Mouse (Mus musculus) right cerebral cortex, adult 18-20 months (tissue): ENCODE results near the gene Klhl13.

ENCODE experiments used
- DNase-seq: peaks from one replicate; pipeline ENCODE4 v3.0.0; 2022; ENCODE audit warnings: mixed read lengths

Gene Klhl13

DNA sequence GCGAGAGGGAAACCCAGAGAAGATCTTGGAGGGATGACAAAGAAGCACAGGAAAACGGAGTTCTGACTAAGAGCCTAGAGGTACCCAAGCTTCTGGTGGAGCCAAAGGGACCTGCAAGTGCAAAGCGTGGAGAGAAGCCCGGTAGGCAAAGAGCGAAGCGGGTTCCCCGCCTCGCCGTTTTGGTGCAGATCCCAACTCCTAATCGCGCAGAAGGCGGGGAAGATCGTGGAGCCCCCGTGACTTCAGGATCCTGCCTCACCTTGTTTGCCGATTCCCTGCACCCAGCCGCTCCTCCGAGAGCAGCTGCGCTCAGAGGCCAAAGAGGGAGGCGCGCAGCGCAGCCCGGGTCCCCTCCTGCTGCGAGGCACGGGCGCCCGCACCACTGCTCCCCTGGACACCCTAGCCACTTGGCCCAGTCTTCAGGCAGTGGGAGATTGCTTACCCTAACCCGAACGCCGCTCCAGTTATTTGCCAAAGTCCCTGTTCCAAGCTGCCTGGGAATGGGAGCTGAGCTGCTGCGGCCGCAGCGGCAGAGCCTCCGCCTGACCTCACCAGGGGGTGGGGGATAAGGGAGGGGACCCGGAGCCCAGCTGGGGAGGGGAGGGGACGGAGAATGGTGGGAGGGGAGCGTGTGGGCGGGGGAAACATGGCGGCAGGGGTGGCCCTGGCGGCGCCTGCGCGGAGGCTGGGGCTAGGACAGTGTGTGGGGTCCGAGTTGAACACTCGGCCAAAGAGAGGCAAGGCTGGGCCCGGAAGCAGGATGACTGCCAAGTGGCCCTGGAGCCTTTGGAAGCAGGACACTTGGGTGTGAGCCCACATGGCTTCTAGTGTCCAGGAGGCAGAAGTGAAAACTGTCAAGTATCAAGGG is at the start of gene Klhl13:
TSS of gene Klhl13 (minus strand) at position 569 of the 868 bp plus-strand sequence.
- DNase-seq, result peak; percentile 15

DNA sequence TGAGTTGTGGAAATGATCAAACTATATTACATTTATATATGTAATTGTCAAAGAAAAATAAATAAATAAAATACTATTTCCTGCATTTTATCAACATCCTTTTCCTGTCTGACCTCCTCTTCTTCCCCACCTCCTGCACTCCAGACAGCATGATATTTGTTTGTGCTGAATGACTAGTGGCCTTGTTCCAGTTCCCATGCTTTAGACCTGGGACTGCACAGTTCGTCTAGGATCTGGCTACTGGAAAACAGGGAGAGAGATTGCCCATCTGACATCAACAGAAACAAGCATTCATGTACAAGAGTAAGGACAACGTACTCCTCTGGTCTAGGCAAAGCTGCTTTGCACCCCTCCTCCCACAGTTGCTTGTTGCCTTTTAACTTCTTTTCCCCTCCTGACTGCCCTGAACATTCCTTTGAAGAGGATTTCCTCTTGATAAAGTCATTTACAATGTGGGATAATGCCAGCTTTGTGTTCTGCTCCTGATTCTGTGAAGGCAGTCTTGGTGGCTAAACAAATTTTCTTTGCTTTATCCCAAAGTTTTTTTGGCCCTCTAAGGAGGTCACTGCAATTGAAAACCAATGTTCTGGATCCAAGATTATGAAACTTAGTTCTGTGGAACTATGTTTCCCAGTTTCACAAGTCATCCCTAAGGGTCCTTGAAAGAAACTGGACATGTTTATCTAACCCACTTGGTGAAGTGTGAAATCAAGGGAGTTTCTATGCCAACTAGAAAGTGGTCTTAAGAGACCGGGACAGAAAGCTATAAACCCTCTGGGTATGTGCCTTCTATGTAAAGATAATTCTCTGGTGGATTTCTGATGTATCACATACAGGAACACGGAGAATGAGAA is 44.6 kb upstream of the Klhl13 start:
- no peak for DNase-seq

DNA sequence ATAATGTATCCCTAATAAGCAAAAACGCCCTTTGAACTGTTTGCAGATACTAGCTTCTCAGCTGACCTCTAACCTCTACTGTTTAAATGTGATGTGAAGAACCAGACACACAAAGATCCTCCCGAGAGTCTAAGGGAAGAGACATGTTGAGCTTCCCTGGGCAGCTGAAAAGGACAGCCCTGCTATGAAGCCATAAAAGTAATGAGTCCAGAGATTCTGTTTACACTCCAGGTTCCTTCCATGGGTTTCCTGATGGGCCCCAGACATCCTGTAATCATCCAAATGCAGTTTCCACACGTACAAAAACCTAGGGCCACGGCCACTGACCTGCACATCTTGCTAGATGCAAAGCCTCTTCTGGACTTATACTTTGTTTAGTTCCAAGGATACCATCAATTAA is 23.8 kb upstream of the Klhl13 start:
- DNase-seq, result no peak

DNA sequence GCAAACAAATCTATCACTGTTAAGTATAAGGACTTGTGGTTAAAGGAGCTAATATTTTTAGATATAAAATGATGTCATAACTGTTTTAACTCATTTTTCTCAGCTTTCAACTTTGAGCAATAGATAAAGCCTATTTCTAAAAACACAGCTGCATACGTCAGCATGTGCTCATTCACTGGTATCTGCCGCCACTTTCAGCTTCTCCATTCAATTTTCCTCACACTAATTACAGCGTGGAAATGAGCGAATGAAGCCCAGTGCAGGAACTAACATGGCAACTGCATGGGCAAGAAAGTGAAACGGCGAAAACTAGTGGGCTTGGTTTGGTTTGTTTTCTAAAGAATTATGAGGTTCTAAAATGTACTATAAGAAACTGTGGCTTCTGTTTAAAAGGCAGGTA is 1.4 kb downstream of the Klhl13 start:
- DNase-seq, result no peak

DNA sequence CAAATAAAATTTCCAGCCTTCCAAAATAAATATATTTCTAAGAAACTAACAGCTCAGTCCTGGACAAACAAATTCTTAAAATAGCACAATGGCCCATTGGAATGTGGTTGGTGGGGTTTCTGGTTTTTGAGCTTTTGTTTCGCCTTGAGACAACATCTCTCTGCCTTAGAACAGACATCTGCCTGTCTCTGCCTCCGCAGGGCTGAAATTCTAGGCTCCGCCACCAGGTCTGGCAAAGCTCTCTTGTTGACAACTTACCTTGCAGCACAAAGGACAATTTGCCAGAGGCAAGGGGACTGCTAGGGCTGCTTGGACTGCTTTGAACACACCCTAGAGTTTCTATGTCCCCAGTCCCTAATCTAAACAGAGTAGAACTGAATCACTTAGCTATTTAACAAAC is 4.4 kb downstream of the Klhl13 start:
- no peak for DNase-seq

DNA sequence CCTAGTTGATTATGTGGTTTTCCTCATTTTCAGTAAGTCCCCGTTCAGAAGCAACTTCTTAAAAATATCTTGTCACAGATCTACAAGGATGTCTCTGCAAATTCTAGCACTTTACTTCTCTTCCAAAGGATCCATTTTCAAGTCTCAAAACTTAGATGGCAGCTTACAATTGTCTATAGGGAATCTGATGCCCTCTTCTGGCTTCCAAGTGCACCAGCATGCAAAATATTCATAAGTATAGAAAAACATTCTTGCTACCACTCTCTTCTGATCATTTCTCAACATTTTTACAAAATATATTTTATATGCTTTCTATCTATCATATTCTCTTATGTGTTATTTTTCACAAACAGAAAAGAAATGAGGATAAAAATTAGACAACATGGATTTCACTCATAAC is 14.8 kb downstream of the Klhl13 start:
- DNase-seq, result no peak

DNA sequence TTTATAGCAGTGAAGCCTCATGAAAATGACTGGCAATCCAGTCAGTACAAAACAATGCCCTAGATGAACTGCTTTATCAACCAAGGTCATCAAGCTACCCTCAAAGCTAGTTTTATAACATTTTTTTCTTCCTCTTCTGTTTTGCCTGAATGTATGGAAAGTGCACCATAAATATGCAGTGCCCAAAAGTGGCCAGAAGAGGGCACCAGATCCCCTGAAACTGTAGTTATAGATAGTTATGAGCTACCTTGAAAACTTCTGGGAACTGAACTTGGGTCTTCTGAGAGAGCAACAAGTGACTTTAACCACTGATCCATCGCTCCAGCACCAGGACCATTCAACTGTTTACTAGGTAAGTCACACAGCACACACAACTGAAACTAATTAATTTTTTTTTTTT is 36.8 kb downstream of the Klhl13 start:
- no peak for DNase-seq

DNA sequence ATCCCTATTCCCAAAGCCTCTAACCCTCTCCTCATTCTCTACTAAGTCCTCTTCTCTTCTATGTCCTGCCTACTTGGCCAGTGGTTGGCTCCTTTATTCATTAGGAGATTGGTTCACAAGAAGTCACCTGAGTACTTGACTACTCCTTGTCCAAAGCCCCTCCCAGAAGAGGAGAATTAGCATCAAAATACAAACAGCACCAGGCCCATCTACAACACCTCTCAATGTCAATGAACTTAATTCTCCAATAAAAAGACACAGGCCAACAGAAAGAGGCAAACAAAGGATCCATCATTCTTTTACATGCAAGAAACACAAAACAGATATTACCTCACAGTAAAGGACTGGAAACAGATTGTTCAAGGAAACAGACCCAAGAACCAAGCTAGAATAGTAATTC is 46.0 kb downstream of the Klhl13 start:
- DNase-seq, result no peak

DNA sequence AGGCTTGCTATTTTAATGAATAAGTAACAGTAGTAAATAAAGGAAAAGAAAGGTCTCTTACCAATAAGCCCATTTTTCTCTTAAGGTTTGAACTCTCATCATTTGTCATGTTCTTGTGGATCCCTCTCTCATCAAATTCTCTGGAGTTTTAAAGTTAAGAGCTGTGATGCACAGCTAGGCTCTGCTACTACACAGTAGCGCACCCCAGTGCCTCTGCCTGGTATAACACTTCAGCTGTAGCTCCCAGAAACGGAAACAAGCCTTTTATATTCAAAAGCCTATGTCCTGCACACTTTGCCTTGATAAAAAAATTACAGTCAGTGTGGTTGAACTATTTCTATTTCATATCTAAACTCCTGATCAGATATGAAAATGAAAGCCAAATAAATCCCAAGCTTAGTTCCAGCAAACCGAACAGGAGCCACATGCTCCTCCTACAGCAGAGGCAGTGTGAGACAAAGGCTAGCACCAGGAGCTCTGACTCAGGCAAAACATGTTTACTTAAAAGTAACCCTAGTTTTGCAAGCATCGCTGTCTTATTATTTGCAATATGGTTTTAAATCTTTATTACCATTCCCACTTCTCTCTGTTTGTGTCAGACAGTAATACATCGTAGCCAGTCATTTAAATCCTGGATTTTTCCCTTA is 68.8 kb downstream of the Klhl13 start:
- DNase-seq, result peak; percentile 55

DNA sequence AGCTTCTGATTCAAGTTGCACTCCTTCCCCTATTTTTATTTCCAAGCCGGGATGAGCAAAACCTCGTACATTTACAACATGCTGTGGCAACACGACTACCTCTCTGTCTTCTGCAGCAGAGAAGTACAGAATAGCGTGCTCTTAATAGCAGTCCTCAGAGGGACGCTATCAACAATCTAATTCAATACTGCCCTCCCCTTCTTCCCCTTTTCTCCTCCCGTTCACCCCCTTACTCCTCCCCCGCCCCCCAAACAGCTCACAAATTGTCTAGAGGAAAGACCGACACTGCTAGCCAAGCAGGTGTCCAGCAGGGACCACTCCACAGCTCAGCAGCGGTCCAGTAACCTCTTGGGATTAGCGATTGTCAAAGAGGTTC is 79.5 kb downstream of the Klhl13 start:
- DNase-seq, result no peak

DNA sequence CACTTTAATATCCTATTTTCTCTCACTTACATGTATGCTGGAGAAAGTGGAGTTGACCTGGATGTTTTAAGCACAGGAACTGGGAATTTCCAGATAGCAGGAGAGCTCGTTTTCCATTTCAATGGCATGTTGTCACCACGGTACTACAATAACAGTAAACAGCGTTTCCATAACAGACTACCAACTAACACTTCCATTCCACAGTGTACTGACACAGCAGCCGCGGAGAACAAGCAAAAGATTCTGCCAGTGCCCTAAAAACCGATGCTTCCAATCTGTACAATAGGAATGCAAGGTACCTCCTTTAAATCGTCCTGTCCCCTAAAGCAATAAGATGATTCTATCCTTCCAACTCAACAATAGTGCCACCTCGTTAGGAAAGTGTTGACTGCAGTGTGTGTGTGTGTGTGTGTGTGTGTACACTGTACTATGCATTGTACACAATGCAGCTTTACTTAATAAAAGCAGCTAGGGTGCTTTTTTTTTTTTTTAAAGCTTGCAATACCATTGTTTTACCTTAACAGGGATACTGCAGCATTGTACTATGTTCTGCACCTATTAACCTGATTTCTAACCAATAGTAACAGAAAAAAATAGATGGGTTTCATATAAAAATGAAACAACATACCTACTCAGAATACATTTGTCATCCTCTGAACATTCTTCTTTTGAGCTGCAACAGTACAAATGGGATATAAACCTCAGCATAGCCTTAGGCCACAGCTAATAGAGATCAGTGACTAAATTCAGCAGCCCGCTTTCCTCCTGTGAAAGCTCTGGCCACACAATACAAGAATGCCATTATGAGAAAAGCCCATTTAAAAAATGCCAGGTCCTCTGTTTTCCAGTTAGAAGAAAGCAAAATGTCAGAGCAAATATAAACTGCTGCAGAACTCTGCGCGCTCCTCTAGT is 80.1 kb downstream of the Klhl13 start:
- no peak for DNase-seq

DNA sequence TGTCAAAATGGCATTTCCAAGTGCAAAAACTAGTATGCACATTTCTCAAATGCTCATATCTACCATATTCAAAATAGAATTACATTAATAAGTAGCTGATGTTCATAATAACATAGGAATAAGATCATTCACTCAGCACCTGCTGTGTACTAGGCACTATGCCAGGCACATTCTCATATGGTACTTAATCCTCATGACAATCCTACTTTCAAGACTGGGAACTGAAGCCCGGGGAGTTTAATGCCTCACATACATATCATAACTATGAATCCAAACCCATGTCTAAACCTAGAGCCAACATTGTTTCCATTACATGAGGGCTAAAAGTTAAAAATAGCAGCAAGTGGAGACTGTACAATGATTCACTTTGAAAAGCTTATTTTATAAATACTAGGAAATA is 97.3 kb downstream of the Klhl13 start:
- DNase-seq, result no peak

DNA sequence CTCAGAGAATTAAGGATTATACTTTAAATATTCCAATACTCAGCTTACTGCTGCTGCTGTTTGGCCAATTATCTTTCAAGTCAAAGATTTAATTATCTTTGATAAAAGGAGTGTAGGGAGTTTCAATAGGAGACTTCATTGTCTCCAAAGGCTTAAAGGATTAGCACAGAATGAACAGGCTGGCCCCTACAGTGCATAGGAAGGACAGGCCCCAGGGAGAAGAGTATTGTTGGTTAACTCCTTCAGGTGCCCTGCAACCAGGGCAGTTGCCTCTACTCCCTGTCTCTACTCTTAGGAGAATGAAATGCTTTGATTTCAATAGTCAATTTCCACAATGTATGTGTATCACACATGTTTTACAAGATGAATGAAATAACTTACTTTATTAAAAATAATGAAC is 116.1 kb downstream of the Klhl13 start:
- DNase-seq, result no peak
